Mouse (Mus musculus): Measurements from ENCODE around the gene Vps37b.
A peak's percentile ranks its signal among the peaks of the same experiment; 100 is the strongest.

Vps37b gene

DNA sequence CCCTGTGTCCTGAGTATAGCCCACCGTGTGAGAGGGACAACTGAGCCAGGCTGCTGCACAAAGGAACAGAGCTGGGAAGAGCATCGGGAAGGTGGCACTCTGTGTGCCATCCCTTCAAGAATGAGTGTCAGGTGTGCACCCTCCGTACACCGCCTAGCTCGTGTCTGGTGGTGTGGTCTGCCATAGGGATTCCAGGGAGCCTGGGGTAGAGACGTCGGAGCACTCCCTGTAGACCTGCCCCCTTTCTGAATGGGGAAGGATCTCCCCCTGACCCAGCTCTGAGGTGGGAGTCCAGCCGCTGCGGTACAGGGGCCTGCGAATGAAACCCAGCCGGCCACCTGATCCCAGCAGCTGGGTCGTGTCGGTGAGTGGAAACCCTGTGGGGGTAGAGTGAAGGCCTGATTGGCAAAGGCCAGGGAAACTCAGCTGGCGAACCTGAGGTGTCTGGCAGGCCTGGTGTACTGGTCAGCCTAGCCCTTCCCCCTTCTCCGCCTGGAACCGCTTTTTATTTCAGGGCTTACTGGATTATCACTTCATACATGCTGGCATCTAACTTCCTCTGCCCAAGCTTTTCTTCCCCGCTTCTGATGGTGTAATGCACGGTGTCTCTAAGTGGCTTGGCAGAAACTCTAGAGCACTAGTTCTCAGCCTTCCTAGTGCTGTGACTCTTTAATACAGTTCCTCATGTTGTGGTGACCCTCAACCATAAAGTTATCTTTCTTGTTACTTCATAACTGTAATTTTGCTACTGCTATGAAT, 52.7 kb downstream of the Vps37b start:
- DNase-seq (ENCODE audit: low spot score): no peak

GRCm38 (mm10) chr5:123978131-123978530, 53.9 kb downstream of the Vps37b start:
- no peak for DNase-seq (ENCODE audit: low spot score)

GRCm38 (mm10) chr5:123977231-123977630, 54.8 kb downstream of the Vps37b start:
- no peak for DNase-seq (ENCODE audit: low spot score)

GRCm38 (mm10) chr5:123975668-123976180, 56.3 kb downstream of the Vps37b start:
- peak; percentile 72 for DNase-seq (ENCODE audit: low spot score)

DNA sequence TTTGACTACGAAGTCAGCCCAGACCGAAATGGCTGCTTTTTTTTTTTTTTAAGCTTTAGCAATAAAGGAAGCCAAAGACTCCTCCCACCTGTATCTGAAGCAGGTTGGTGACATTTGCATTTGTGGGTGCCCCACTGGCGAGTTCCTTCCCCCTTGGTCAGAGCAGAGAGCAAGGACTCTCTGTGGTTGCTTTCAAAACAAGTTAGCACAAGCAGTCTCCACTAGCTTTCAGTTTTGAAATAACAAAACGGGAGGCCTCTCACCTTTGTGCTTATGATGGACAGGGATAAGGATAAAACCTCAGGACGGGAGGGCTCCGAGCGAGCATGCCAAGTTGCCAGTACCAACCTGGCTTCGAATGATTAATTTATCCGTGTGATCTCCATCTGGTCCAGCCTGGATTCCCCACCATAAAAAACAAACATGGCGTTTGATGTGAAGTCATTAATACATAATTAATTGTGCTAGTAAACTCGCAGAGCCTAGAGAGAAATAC, 57.4 kb downstream of the Vps37b start:
- DNase-seq (ENCODE audit: low spot score): peak; percentile 39

GRCm38 (mm10) chr5:123974179-123974485, 57.9 kb downstream of the Vps37b start:
- no peak for DNase-seq (ENCODE audit: low spot score)

DNA sequence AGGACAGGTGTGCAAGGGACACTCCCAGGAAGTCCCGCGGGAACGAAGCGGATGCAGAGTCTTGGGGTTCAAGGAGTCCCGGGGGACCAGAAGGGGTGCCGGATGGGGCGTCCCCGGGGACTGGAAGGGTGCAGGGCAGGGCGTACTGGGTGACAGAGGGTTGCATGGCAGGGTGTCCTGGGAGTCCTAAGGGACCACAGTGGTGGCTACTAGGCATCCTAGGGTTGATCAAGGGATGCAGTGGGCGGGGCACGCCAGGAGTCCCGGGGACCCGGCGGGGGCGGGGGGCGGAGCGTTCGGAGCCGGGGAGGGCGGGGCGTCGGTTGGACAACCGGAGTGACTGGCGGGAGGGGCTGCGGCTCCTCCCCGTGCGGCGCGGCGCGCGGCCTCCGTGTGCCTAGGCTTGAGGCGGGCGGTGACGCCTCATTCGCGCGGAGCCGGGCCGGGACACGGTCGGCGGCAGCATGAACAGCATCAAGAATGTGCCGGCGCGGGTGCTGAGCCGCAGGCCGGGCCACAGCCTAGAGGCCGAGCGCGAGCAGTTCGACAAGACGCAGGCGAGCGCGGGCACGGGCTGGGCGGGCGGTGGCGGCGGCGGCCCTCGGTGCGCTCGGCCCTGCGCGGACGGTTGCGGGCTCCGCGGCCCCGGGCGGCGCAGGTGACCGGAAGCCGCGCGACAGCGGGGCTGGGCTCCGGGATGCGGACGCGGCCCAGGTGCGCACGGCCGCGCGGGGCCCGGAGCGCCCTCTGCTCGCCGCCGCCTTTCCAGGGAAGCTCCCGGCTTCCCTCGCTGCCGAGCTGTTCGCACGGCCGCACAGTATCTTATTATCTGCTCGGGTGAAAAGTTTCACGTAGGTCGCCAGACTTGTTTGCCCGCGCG, 58.5 kb downstream of the Vps37b start, which contains the start of gene Hip1r:
Hip1r (plus strand) TSS at position 330 of the 880 bp plus-strand sequence.
- DNase-seq (ENCODE audit: low spot score): peak; percentile 68

- DNase-seq (ENCODE audit: low spot score): no peak
Measured at GRCm38 (mm10) chr5:123972453-123972852, 59.6 kb downstream of the Vps37b start.

DNA sequence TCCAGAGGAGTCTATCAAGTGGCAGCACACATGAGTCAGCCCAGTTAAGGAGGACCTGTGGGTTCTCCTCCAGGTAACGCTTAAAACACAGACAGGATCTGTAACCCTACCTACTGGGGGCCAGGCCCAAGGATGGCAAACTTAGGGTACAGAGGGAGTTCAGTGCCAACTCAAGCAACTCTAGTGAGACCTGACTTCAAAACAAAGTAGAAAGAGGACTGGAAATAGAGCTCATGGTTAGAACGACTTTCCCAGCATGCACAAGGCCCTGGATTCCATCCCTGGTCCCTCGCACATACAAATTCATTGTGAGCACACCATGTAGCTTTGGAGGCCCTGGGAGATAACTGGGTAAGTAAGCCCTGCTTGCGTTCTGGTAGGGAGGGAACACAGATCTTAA, 61.5 kb downstream of the Vps37b start:
- DNase-seq (ENCODE audit: low spot score): no peak

DNA sequence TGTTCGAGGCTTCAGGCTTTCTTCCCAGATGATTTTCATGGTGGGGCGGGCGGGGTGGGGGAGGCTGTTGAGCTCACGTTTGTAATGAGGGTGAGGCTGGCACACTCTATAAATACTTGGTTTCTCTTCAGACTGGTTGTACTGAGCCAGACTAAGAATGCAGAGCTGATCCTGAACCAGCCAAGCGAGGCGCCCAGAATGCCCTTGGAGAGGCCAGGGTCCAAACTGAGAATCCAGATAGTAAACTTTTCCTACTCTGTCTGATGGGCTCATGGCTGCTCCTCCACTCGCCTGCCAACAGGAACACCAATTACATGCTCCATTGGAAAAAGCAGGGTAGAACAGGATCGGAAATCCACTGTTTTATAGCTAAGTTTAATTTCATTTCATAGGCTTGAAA, 62.9 kb downstream of the Vps37b start:
- DNase-seq (ENCODE audit: low spot score): no peak

DNA sequence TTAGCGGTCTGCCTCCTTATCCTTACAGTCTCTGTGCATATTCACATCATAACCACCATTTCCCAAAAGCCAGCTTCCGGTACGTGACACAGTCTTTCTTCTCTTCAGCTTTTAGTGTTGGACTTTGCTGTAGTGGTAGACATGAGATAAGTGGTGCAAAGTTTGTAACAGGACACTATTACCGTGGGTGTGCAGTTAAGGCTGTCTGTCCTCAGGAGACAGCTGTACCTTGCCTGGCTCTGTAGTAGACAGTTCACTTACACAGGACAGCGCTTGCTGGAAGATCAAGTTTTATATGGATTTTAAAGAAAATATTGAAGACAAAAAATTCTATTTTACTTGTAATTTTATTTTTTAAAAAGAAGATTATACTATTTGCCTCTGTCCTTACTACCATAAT, 63.6 kb downstream of the Vps37b start:
- DNase-seq (ENCODE audit: low spot score): no peak

- no peak for DNase-seq (ENCODE audit: low spot score)
Measured at GRCm38 (mm10) chr5:123966759-123967158, 65.3 kb downstream of the Vps37b start.

GRCm38 (mm10) chr5:123964208-123964607, 67.9 kb downstream of the Vps37b start:
- no peak for DNase-seq (ENCODE audit: low spot score)

DNA sequence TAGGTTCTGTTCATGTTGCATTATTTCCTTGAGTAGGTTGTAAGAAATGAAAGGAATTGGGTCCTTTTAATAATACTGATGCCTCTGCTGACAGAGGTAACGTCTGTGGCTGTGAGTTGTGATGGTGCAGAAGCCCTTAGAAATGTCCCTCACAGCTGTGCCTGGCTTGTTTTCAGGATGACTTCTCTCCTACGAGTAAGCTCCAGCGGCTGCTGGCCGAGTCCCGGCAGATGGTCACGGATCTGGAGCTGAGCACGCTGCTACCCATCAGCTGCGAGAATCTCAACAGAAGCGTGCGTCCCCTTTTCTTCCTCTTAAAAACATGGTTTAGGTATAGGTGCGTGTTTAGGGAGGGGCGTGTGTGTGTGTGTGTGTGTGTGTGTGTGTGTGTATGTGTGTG, 71.0 kb downstream of the Vps37b start:
- no peak for DNase-seq (ENCODE audit: low spot score)

DNA sequence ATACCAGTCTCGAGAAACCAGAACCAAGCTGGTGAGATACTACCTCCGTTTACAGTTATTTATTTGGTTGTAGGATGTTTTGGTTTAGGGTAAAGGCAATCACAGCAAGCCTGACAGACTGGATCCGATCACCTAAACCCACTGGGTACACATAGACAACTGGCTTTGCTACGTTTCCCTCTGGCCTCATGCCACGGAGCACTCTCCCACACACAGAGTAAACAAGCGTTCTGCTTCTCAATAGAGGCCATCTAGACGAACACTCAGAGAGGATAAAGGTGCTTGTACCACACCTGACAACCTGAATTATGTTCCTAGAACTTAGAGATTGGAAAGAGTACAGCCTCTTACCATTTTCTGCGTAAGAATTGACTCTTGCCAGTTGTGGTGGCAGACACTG, 71.9 kb downstream of the Vps37b start:
- DNase-seq (ENCODE audit: low spot score): no peak

DNA sequence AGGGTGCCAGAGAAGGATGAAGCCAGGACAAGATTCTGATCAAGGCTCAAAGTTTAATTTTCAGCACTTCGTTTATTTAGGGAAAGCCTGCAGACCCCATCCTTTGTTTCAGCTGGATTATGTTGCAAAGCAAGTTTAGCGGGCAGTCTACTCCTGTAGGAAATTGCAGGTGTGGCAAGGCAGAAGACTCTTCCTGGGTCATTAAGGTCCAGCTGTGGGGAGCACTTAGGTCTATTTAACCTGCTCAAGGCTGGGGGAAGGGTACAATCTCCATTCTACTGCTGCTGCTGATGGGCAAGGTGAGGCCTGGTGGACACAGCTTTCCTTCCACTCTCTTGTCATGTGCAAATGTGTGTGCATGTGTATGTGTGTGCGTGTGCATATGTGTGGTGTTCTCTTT, 73.1 kb downstream of the Vps37b start:
- DNase-seq (ENCODE audit: low spot score): no peak

DNA sequence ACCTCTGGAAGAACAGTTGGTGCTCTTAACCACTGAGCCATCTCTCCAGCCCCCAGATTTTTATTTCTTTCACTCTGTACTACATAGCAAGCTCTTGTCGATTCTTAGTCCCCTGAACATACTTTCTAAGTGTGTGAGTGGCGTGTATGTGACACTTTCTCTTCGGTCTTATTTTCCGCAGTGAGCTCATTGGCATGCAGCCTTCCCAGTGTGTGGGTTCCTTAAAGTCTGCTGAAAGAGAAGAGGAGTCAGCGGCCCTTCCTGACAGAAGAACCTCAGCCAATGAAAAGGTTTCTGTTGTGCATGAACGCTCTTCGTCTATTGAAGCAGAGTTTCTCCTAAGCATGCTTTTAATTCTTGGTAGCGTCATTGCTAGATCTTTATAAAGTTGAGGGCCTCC, 74.9 kb downstream of the Vps37b start:
- no peak for DNase-seq (ENCODE audit: low spot score)

Measured in MN1 (cell line).